ENCODE assay signal across 25 mouse cellular contexts in the genomic region with DNA sequence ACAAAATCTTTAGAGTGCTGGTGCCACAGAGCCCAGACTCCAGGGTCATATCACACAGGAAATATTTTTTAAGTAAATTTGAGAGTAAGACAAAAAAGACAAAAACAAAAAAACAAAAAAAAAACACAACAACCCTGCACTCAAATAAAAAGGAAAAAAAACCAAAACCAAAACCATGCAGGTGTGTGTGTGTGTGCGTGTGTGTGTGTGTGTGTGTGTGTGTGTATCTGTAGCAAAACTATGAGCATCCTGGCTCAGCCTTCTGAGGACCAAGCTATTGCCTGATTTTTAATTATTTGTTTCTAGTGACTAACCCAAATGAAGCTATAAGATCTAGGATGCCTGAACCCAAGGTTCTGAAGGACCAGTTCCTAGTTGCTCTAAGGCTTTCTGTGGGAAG. TPM values are rescaled to one million over a fixed set of nuclear protein-coding genes. Genes with fewer than 3 reads are reported as not detected.
DNase-seq lines count a peak whose midpoint lies in the region; ATAC-seq lines count a peak whose summit lies in the region.
"Had no signal": no experiment of that assay in that cellular context is flagged by ENCODE, and none has a peak within 500 bp of the region (broad histone marks: within the 10 kb centered on the region; RNA-seq: fewer than 3 reads in every experiment).

No protein-coding gene starts in this region.

- no peak overlapping the region for H3K9ac ChIP-seq in intestine, embryonic 16.5 days (ENCODE audit: low read depth, low read length)
- H3K9ac ChIP-seq: embryonic facial prominence, embryonic 12.5 days; forebrain, embryonic 13.5 days; forebrain, embryonic 15.5 days; forebrain, postnatal 0 days had no signal

- WGBS in intestine, embryonic 16.5 days, result 90% methylated on average over 1 of the region's 1 CpGs

- DNase-seq in CD4-positive, CD25-positive, alpha-beta regulatory T cell, adult 2 months (ENCODE audit: low read depth, low spot score), result peak; percentile 14
- peak; percentile 29 for DNase-seq in thymus, postnatal 14 days
- DNase-seq in thymus, postnatal 10 days (ENCODE audit: low spot score in 2 of 2), result no peak
- peak; percentile 51 for DNase-seq in CD4-positive helper T cell, adult 2 months (ENCODE audit: low read depth, low spot score)
- DNase-seq in T-cell, adult 2 months (ENCODE audit: low spot score), result peak; percentile 15
- DNase-seq in embryo, embryonic 10.5 days (ENCODE audit: low spot score), result no peak
- DNase-seq: adrenal gland, adult 2 months; adrenal gland, postnatal 10 days; adrenal gland, postnatal 25 days; B cell, adult 2 months; cerebellum, adult 11 months; cerebellum, adult 18-20 months; cerebellum, adult 8-10 months; cerebellum, adult 9-11 months; cerebellum, postnatal 14 days; cerebellum, postnatal 36 days; forebrain, postnatal 0 days had no signal

- no peak overlapping the region for H3K27ac ChIP-seq in intestine, embryonic 16.5 days (ENCODE audit: low read length)
- H3K27ac ChIP-seq: embryonic facial prominence, embryonic 10.5 days; embryonic facial prominence, embryonic 12.5 days; forebrain, embryonic 13.5 days; forebrain, embryonic 15.5 days had no signal

- H3K27me3 ChIP-seq in intestine, embryonic 16.5 days (replicated peaks; ENCODE audit: control insufficient read depth, insufficient read depth, low read length), result no peaks in the 10 kb centered on the region
- H3K27me3 ChIP-seq: embryonic facial prominence, embryonic 12.5 days; forebrain, embryonic 13.5 days; forebrain, embryonic 15.5 days; Patski had no signal

- H3K4me3 ChIP-seq in intestine, embryonic 16.5 days (ENCODE audit: low read length), result no peak overlapping the region
- H3K4me3 ChIP-seq: embryonic facial prominence, embryonic 10.5 days; embryonic facial prominence, embryonic 12.5 days; forebrain, embryonic 13.5 days; forebrain, embryonic 15.5 days had no signal

- no peaks in the 10 kb centered on the region for H3K9me3 ChIP-seq in intestine, embryonic 16.5 days (ENCODE audit: control insufficient read depth, low read length)
- H3K9me3 ChIP-seq: embryonic facial prominence, embryonic 10.5 days; embryonic facial prominence, embryonic 12.5 days; forebrain, embryonic 13.5 days; forebrain, embryonic 15.5 days; G1E had no signal

- H3K4me2 ChIP-seq in intestine, embryonic 16.5 days (ENCODE audit: low read depth, low read length), result no peak overlapping the region
- H3K4me2 ChIP-seq: embryonic facial prominence, embryonic 12.5 days; forebrain, embryonic 13.5 days; forebrain, embryonic 15.5 days had no signal

- no peaks in the 10 kb centered on the region for H3K4me1 ChIP-seq in intestine, embryonic 16.5 days (ENCODE audit: control insufficient read depth, insufficient read depth, low read length)
- H3K4me1 ChIP-seq: embryonic facial prominence, embryonic 10.5 days; embryonic facial prominence, embryonic 12.5 days; forebrain, embryonic 13.5 days; forebrain, embryonic 15.5 days had no signal

- ATAC-seq in CD4-positive, CD25-positive, alpha-beta regulatory T cell, adult 4 months, result no peak
- no peak for ATAC-seq in intestine, embryonic 16.5 days
- ATAC-seq: forebrain, embryonic 13.5 days; forebrain, embryonic 15.5 days; forebrain, postnatal 0 days; Patski had no signal

- no peaks in the 10 kb centered on the region for H3K36me3 ChIP-seq in intestine, embryonic 16.5 days (ENCODE audit: control insufficient read depth, insufficient read depth, low read length)
- H3K36me3 ChIP-seq: embryonic facial prominence, embryonic 10.5 days; embryonic facial prominence, embryonic 12.5 days; forebrain, embryonic 15.5 days; G1E had no signal

RNA-seq across cellular contexts. Expression of a gene that starts 24.4 kb away (rescaled TPM):
- 1 to 10 TPM; 4.5 to 5.2 TPM for polyA plus RNA-seq in CD4-positive, CD25-positive, alpha-beta regulatory T cell, adult 4 months (2017; shearing (Covaris generic))
- polyA plus RNA-seq in intestine, embryonic 16.5 days (2015; fragmentation: Nextera tagmentation; extraction: Ambion mirVana), result 3.6 and 3.9 TPM in 2 replicates

Comparison
In these comparisons a context has a peak if more than half of its experiments do, and no peak if none do; other contexts are left out.
1. DNase-seq: peak in CD4-positive, CD25-positive, alpha-beta regulatory T cell, adult 2 months (single experiment), thymus, postnatal 14 days (single experiment), CD4-positive helper T cell, adult 2 months (single experiment) and T-cell, adult 2 months (single experiment); none in thymus, postnatal 10 days (0 of 2) and embryo, embryonic 10.5 days (single experiment).